Mouse (Mus musculus) myocyte (in vitro differentiated cells): ENCODE results near the gene Clstn2. TPM values are rescaled to one million over a fixed set of nuclear protein-coding genes. Genes with fewer than 3 reads are reported as not detected.

Experiments used
- H3K27me3 ChIP-seq: one replicate; pipeline ENCODE4 v1.6.1; 2011; ENCODE audit not compliant: control insufficient read depth, insufficient read depth, insufficient read length
- H3K36me3 ChIP-seq: one replicate; pipeline ENCODE4 v1.6.1; 2011; ENCODE audit not compliant: control insufficient read depth, insufficient read depth
- H3K4me2 ChIP-seq: one replicate; pipeline ENCODE4 v1.6.1; 2011; ENCODE audit warnings: low read depth, control low read depth
- H3K4me3 ChIP-seq: one replicate; pipeline ENCODE4 v1.5.1; 2011; ENCODE audit warnings: mild to moderate bottlenecking, control low read depth, moderate library complexity
- H3K79me2 ChIP-seq: one replicate; pipeline ENCODE4 v1.6.1; 2011; ENCODE audit not compliant: control insufficient read depth, insufficient read depth
- H3ac ChIP-seq: one replicate; pipeline ENCODE4 v1.6.1; 2011; ENCODE audit not compliant: control insufficient read depth, insufficient read length
- CEBPB ChIP-seq: IDR thresholded peaks from 2 replicates; pipeline ENCODE4 v1.6.1; 2011; ENCODE audit warnings: mild to moderate bottlenecking, moderate library complexity; ENCODE audit not compliant: poor library complexity, insufficient read depth, severe bottlenecking
- E2F4 ChIP-seq: IDR thresholded peaks from one replicate; pipeline ENCODE4 v1.6.1; 2011; ENCODE audit warnings: mild to moderate bottlenecking, control low read depth, moderate library complexity; ENCODE audit not compliant: insufficient read depth
- MAX ChIP-seq: IDR thresholded peaks from one replicate; pipeline ENCODE4 v1.6.1; 2011; ENCODE audit warnings: low read depth, mild to moderate bottlenecking, control low read depth
- MYOD1 ChIP-seq, 3 experiments: IDR thresholded peaks; one replicate each; pipeline ENCODE4 v1.6.1; 2011; ENCODE audit warnings: control low read depth in 2 of 3, low read depth in 2 of 3, mild to moderate bottlenecking in 2 of 3, moderate library complexity in 1 of 3; ENCODE audit not compliant: insufficient read length in 2 of 3, control insufficient read depth in 1 of 3
- MYOG ChIP-seq, 3 experiments: IDR thresholded peaks; one replicate each; pipeline ENCODE4 v1.6.1; 2011; ENCODE audit warnings: control low read depth in 2 of 3, low read depth in 2 of 3, mild to moderate bottlenecking in 2 of 3; ENCODE audit not compliant: insufficient read length in 2 of 3, control insufficient read depth in 1 of 3, insufficient read depth in 1 of 3
- POLR2A ChIP-seq: IDR thresholded peaks from one replicate; pipeline ENCODE4 v1.6.1; 2011; ENCODE audit warnings: low read depth, mild to moderate bottlenecking, control low read depth, moderate library complexity; ENCODE audit not compliant: insufficient read length
- POLR2AphosphoS2 ChIP-seq: IDR thresholded peaks from one replicate; pipeline ENCODE4 v1.6.1; 2011; ENCODE audit warnings: low read depth, control low read depth; ENCODE audit not compliant: insufficient read length
- REST ChIP-seq: IDR thresholded peaks from one replicate; pipeline ENCODE4 v1.6.1; 2011; ENCODE audit warnings: mild to moderate bottlenecking, control low read depth, moderate library complexity; ENCODE audit not compliant: insufficient read depth, insufficient read length
- SRF ChIP-seq: IDR thresholded peaks from one replicate; pipeline ENCODE4 v1.6.1; 2011; ENCODE audit warnings: low read depth; ENCODE audit not compliant: control insufficient read depth, insufficient read length
- TCF12 ChIP-seq: IDR thresholded peaks from one replicate; pipeline ENCODE4 v1.6.1; 2011; ENCODE audit warnings: mild to moderate bottlenecking, control low read depth; ENCODE audit not compliant: poor library complexity, insufficient read depth, severe bottlenecking
- TCF3 ChIP-seq: IDR thresholded peaks from one replicate; pipeline ENCODE4 v1.6.1; 2011; ENCODE audit warnings: low read depth, control low read depth; ENCODE audit not compliant: insufficient read length
- USF1 ChIP-seq: IDR thresholded peaks from one replicate; pipeline ENCODE4 v1.6.1; 2011; ENCODE audit warnings: low read depth, mild to moderate bottlenecking, control low read depth, moderate library complexity
- polyA plus RNA-seq: library from polyadenylated mRNA; unstranded; fragments of >200 nt; fragmentation: generic; extraction: Trizol; gene quantifications from one replicate; pipeline ENCODE4 v1.2.1, GENCODE M21; 2012; ENCODE audit warnings: missing spikeins

The Clstn2 gene
- polyA plus RNA-seq, 1 experiment = 0.02 TPM

GRCm38 (mm10) chr9:97514639-97515038 is 518.3 kb downstream of the Clstn2 start:
- H3K4me3 ChIP-seq = no peak overlapping the region
- H3K27me3 ChIP-seq = no peaks in the 10 kb centered on the region
- H3K79me2 ChIP-seq = no peaks in the 10 kb centered on the region
- H3K36me3 ChIP-seq = no peaks in the 10 kb centered on the region
- TF ChIP-seq TCF3 (no peak), MYOD1 (IDR thresholded peaks at IDR 0.05; ENCODE audit: control insufficient read depth in 1 of 3, insufficient read length in 2 of 3, low read depth in 2 of 3) (no peak), POLR2A (no peak), E2F4 (no peak), REST (no peak), SRF (no peak), MYOG (IDR thresholded peaks at IDR 0.05; ENCODE audit: control insufficient read depth in 1 of 3, insufficient read depth in 1 of 3, insufficient read length in 2 of 3, low read depth in 2 of 3) (no peak), TCF12 (no peak), MAX (no peak), POLR2AphosphoS2 (no peak), USF1 (no peak)
- H3K4me2 ChIP-seq = no peak overlapping the region
- no peak overlapping the region for H3ac ChIP-seq

GRCm38 (mm10) chr9:97512282-97512850 is 520.6 kb downstream of the Clstn2 start:
- Histone ChIP-seq H3K79me2 (no peaks in the 10 kb centered on the region), H3K4me2 (no peak overlapping the region)
- TF ChIP-seq MYOG (IDR thresholded peaks at IDR 0.05; ENCODE audit: control insufficient read depth in 1 of 3, insufficient read depth in 1 of 3, insufficient read length in 2 of 3, low read depth in 2 of 3) (no peak), TCF12 (no peak), REST (no peak), USF1 (no peak), POLR2AphosphoS2 (no peak), TCF3 (no peak), E2F4 (no peak), POLR2A (no peak), MAX (no peak)

GRCm38 (mm10) chr9:97501416-97501815 is 531.6 kb downstream of the Clstn2 start:
- Histone ChIP-seq H3K36me3 (no peaks in the 10 kb centered on the region), H3K4me3 (no peak overlapping the region), H3ac (no peak overlapping the region), H3K4me2 (no peak overlapping the region), H3K79me2 (no peaks in the 10 kb centered on the region), H3K27me3 (no peaks in the 10 kb centered on the region)
- no peak for TF ChIP-seq USF1

More at GRCm38 (mm10) chr9:97512282-97512850, 520.6 kb downstream of the Clstn2 start:
- Histone ChIP-seq H3K27me3 (no peaks in the 10 kb centered on the region), H3K36me3 (no peaks in the 10 kb centered on the region), H3ac (no peak overlapping the region), H3K4me3 (no peak overlapping the region)

- no peak overlapping the region for H3K4me3 ChIP-seq
- no peak overlapping the region for H3ac ChIP-seq
- H3K4me2 ChIP-seq = no peak overlapping the region
- H3K79me2 ChIP-seq = no peaks in the 10 kb centered on the region
- no peaks in the 10 kb centered on the region for H3K27me3 ChIP-seq
- TF ChIP-seq SRF = no peak
- no peak for TF ChIP-seq MAX
- no peak for TF ChIP-seq MYOD1 (IDR thresholded peaks at IDR 0.05; ENCODE audit: control insufficient read depth in 1 of 3, insufficient read length in 2 of 3, low read depth in 2 of 3)
- no peak for TF ChIP-seq REST
- no peak for TF ChIP-seq POLR2AphosphoS2
- no peak for TF ChIP-seq POLR2A
- TF ChIP-seq TCF12 = no peak
- no peaks in the 10 kb centered on the region for H3K36me3 ChIP-seq
Observed at GRCm38 (mm10) chr9:97495056-97495455, 537.9 kb downstream of the Clstn2 start.

- Histone ChIP-seq H3K4me2 (no peak overlapping the region), H3K79me2 (no peaks in the 10 kb centered on the region), H3K36me3 (no peaks in the 10 kb centered on the region), H3ac (no peak overlapping the region), H3K4me3 (no peak overlapping the region), H3K27me3 (no peaks in the 10 kb centered on the region)
- TF ChIP-seq MYOG (IDR thresholded peaks at IDR 0.05; ENCODE audit: control insufficient read depth in 1 of 3, insufficient read depth in 1 of 3, insufficient read length in 2 of 3, low read depth in 2 of 3) = no peak
- TF ChIP-seq E2F4 = no peak
- no peak for TF ChIP-seq TCF12
- no peak for TF ChIP-seq USF1
Observed at GRCm38 (mm10) chr9:97491626-97492025, 541.4 kb downstream of the Clstn2 start.

- no peaks in the 10 kb centered on the region for H3K79me2 ChIP-seq
- TF ChIP-seq MYOD1 (IDR thresholded peaks at IDR 0.05; ENCODE audit: control insufficient read depth in 1 of 3, insufficient read length in 2 of 3, low read depth in 2 of 3) (no peak), TCF3 (no peak), CEBPB (no peak), TCF12 (no peak), MAX (no peak), POLR2AphosphoS2 (no peak), E2F4 (no peak), USF1 (no peak), REST (no peak), SRF (no peak)
- H3K27me3 ChIP-seq = no peaks in the 10 kb centered on the region
- H3ac ChIP-seq = no peak overlapping the region
- no peak overlapping the region for H3K4me2 ChIP-seq
- no peak overlapping the region for H3K4me3 ChIP-seq
- H3K36me3 ChIP-seq = no peaks in the 10 kb centered on the region
Observed at GRCm38 (mm10) chr9:97490591-97491176, 542.3 kb downstream of the Clstn2 start.
